Mouse (Mus musculus): ENCODE measurements around the gene Disp1.

Disp1 gene

GRCm38 (mm10) chr1:183086843-183087242 lies 134.5 kb downstream of the Disp1 start:
- DNase-seq (ENCODE audit: inconsistent ontology term), result no peak

GRCm38 (mm10) chr1:183084085-183085050 lies 137.0 kb downstream of the Disp1 start:
- no peak for DNase-seq (ENCODE audit: inconsistent ontology term)

- DNase-seq (ENCODE audit: inconsistent ontology term), result peak; percentile 51
Observed at GRCm38 (mm10) chr1:183082436-183082835, 138.9 kb downstream of the Disp1 start.

- no peak for DNase-seq (ENCODE audit: inconsistent ontology term)
Observed at GRCm38 (mm10) chr1:183081126-183081525, 140.2 kb downstream of the Disp1 start.

GRCm38 (mm10) chr1:183075121-183075822 lies 146.1 kb downstream of the Disp1 start:
- DNase-seq (ENCODE audit: inconsistent ontology term), result no peak

- no peak for DNase-seq (ENCODE audit: inconsistent ontology term)
Observed at GRCm38 (mm10) chr1:183072263-183073050, 148.9 kb downstream of the Disp1 start.

- DNase-seq (ENCODE audit: inconsistent ontology term), result peak; percentile 53
Observed at GRCm38 (mm10) chr1:183069954-183070649, 151.2 kb downstream of the Disp1 start.

- peak; percentile 82 for DNase-seq (ENCODE audit: inconsistent ontology term)
Observed at GRCm38 (mm10) chr1:183067807-183068206, 153.5 kb downstream of the Disp1 start.

GRCm38 (mm10) chr1:183066981-183067380 lies 154.3 kb downstream of the Disp1 start:
- DNase-seq (ENCODE audit: inconsistent ontology term), result no peak

- DNase-seq (ENCODE audit: inconsistent ontology term), result no peak
Observed at GRCm38 (mm10) chr1:183060611-183061010, 160.7 kb downstream of the Disp1 start.

- DNase-seq (ENCODE audit: inconsistent ontology term), result peak; percentile 34
Observed at GRCm38 (mm10) chr1:183056289-183056655, 165.1 kb downstream of the Disp1 start.

GRCm38 (mm10) chr1:183055608-183056288 lies 165.6 kb downstream of the Disp1 start:
- peak; percentile 41 for DNase-seq (ENCODE audit: inconsistent ontology term)

- no peak for DNase-seq (ENCODE audit: inconsistent ontology term)
Observed at GRCm38 (mm10) chr1:183052663-183053062, 168.7 kb downstream of the Disp1 start.

GRCm38 (mm10) chr1:183049295-183049694 lies 172.0 kb downstream of the Disp1 start:
- no peak for DNase-seq (ENCODE audit: inconsistent ontology term)

- peak; percentile 30 for DNase-seq (ENCODE audit: inconsistent ontology term)
Observed at GRCm38 (mm10) chr1:183047913-183048523, 173.3 kb downstream of the Disp1 start.

GRCm38 (mm10) chr1:183047191-183047912 lies 174.0 kb downstream of the Disp1 start:
- peak; percentile 60 for DNase-seq (ENCODE audit: inconsistent ontology term)

- DNase-seq (ENCODE audit: inconsistent ontology term), result no peak
Observed at GRCm38 (mm10) chr1:183046081-183046480, 175.2 kb downstream of the Disp1 start.

- peak; percentile 17 for DNase-seq (ENCODE audit: inconsistent ontology term)
Observed at GRCm38 (mm10) chr1:183043161-183043812, 178.0 kb downstream of the Disp1 start.

GRCm38 (mm10) chr1:183041703-183042102 lies 179.6 kb downstream of the Disp1 start:
- no peak for DNase-seq (ENCODE audit: inconsistent ontology term)
